Mouse (Mus musculus) cerebellum, adult 2 months (tissue): ENCODE results near the gene Zfp91. TPM values are rescaled to one million over a fixed set of nuclear protein-coding genes. Genes with fewer than 3 reads are reported as not detected.

ENCODE experiments used
- DNase-seq, 2 experiments: peaks; one replicate each; pipeline ENCODE4 v3.0.0; 2021
- H3K27ac ChIP-seq: fragments of 200-500 bp; 2 replicates; pipeline ENCODE4 v1.5.1; 2012; ENCODE audit warnings: low read length, control low read depth, inconsistent platforms; ENCODE audit not compliant: insufficient read depth
- H3K27me3 ChIP-seq: fragments of 200-500 bp; 2 replicates; pipeline ENCODE4 v1.6.1; 2012; ENCODE audit warnings: inconsistent platforms, mild to moderate bottlenecking, low read length, moderate library complexity; ENCODE audit not compliant: control insufficient read depth, insufficient read depth
- H3K4me1 ChIP-seq: fragments of 200-500 bp; 2 replicates; pipeline ENCODE4 v1.6.1; 2011; ENCODE audit warnings: low read length; ENCODE audit not compliant: control insufficient read depth, insufficient read depth
- H3K4me3 ChIP-seq: fragments of 200-500 bp; replicated peaks from 2 replicates; pipeline ENCODE3; 2011; ENCODE audit warnings: mild to moderate bottlenecking, low read depth, low read length, control low read depth; ENCODE audit not compliant: insufficient read depth
- CTCF ChIP-seq: fragments of 200-500 bp; IDR thresholded peaks from 2 replicates; pipeline ENCODE4 v1.5.1; 2011; ENCODE audit warnings: low read depth, mild to moderate bottlenecking, control low read depth, low read length, moderate library complexity, borderline replicate concordance; ENCODE audit not compliant: insufficient read depth
- POLR2A ChIP-seq: fragments of 200-500 bp; IDR thresholded peaks from 2 replicates; pipeline ENCODE4 v1.6.1; 2011; ENCODE audit warnings: low read length, control low read depth, borderline replicate concordance; ENCODE audit not compliant: insufficient read depth
- WGBS: fragments of 180-500 bp; shearing (Covaris S2); methylation state at CpG from one replicate; pipeline ENCODE4 v1.1.7; 2018; 5-methylcytosine and 5-hydroxymethylcytosine counted together
- polyA plus RNA-seq: library from polyadenylated mRNA; depleted of rRNA; stranded (reverse); fragments of >200 nt; gene quantifications from 2 replicates; pipeline ENCODE4 v1.2.3, GENCODE M21; 2012

Gene Zfp91
- polyA plus RNA-seq, 1 experiment = 57.6 TPM

- no peak overlapping the region for H3K27ac ChIP-seq
- DNase-seq = no peak
- WGBS = 79% methylated on average over 1 of the region's 1 CpGs
- no peaks in the 10 kb centered on the region for H3K4me1 ChIP-seq
- H3K27me3 ChIP-seq = no peaks in the 10 kb centered on the region
- TF ChIP-seq POLR2A = no peak
- no peak for TF ChIP-seq CTCF
- H3K4me3 ChIP-seq = no peak overlapping the region
These were observed 22.6 kb upstream of the Zfp91 start for GRCm38 (mm10) chr19:12818507-12818906.

- no peaks in the 10 kb centered on the region for H3K4me1 ChIP-seq
- H3K27ac ChIP-seq = no peak overlapping the region
- no peak for TF ChIP-seq CTCF
- no peak for TF ChIP-seq POLR2A
- no peak overlapping the region for H3K4me3 ChIP-seq
- DNase-seq = no peak
- no peaks in the 10 kb centered on the region for H3K27me3 ChIP-seq
- WGBS = 72% methylated on average over 1 of the region's 1 CpGs
These were observed 18.0 kb upstream of the Zfp91 start for GRCm38 (mm10) chr19:12813883-12814282.

- Histone ChIP-seq H3K27me3 (no peaks in the 10 kb centered on the region), H3K4me1 (no peaks in the 10 kb centered on the region), H3K4me3 (no peak overlapping the region), H3K27ac (no peak overlapping the region)
- TF ChIP-seq POLR2A (no peak), CTCF (no peak)
- WGBS = 43% methylated on average over 1 of the region's 1 CpGs
- DNase-seq = no peak
These were observed 16.9 kb upstream of the Zfp91 start for GRCm38 (mm10) chr19:12812644-12813364.

GRCm38 (mm10) chr19:12806214-12806613 is 10.3 kb upstream of the Zfp91 start:
- 78% methylated on average over 2 of the region's 2 CpGs for WGBS
- no peak for DNase-seq
- Histone ChIP-seq H3K27ac (no peak overlapping the region), H3K4me1 (no peaks in the 10 kb centered on the region), H3K4me3 (no peak overlapping the region), H3K27me3 (no peaks in the 10 kb centered on the region)
- TF ChIP-seq CTCF (no peak), POLR2A (no peak)

- TF ChIP-seq CTCF (no peak), POLR2A (no peak)
- 80% methylated on average over 3 of the region's 3 CpGs for WGBS
These were observed 9.8 kb upstream of the Zfp91 start for GRCm38 (mm10) chr19:12805730-12806129.

GRCm38 (mm10) chr19:12804237-12804636 is 8.3 kb upstream of the Zfp91 start:
- no peak for DNase-seq
- Histone ChIP-seq H3K4me1 (no peaks in the 10 kb centered on the region), H3K4me3 (no peak overlapping the region), H3K27me3 (no peaks in the 10 kb centered on the region), H3K27ac (no peak overlapping the region)
- WGBS = 86% methylated on average over 1 of the region's 1 CpGs
- TF ChIP-seq POLR2A (no peak), CTCF (no peak)

More at GRCm38 (mm10) chr19:12805730-12806129, 9.8 kb upstream of the Zfp91 start:
- Histone ChIP-seq H3K4me1 (no peaks in the 10 kb centered on the region), H3K4me3 (no peak overlapping the region), H3K27ac (no peak overlapping the region), H3K27me3 (no peaks in the 10 kb centered on the region)
- no peak for DNase-seq

- H3K4me1 ChIP-seq = no peaks in the 10 kb centered on the region
- 52% methylated on average over 3 of the region's 3 CpGs for WGBS
- DNase-seq = peak in 1 of 2 experiments; percentile 47
- H3K27me3 ChIP-seq = no peaks in the 10 kb centered on the region
- H3K27ac ChIP-seq = no peak overlapping the region
- H3K4me3 ChIP-seq = no peak overlapping the region
- TF ChIP-seq CTCF = no peak
These were observed 6.9 kb upstream of the Zfp91 start for GRCm38 (mm10) chr19:12802830-12803229.

GRCm38 (mm10) chr19:12801046-12801445 is 5.1 kb upstream of the Zfp91 start:
- no peaks in the 10 kb centered on the region for H3K4me1 ChIP-seq
- TF ChIP-seq POLR2A (no peak), CTCF (no peak)
- DNase-seq = no peak
- no peak overlapping the region for H3K4me3 ChIP-seq
- no peaks in the 10 kb centered on the region for H3K27me3 ChIP-seq
- H3K27ac ChIP-seq = no peak overlapping the region
- 80% methylated on average over 3 of the region's 3 CpGs for WGBS

- Histone ChIP-seq H3K27ac (no peak overlapping the region), H3K4me1 (no peaks in the 10 kb centered on the region), H3K4me3 (no peak overlapping the region), H3K27me3 (no peaks in the 10 kb centered on the region)
- WGBS = 70% methylated on average over 2 of the region's 2 CpGs
- TF ChIP-seq CTCF (no peak), POLR2A (no peak)
- DNase-seq = no peak
These were observed 4.7 kb upstream of the Zfp91 start for GRCm38 (mm10) chr19:12800621-12801020.
